Mouse (Mus musculus) megakaryocyte-erythroid progenitor cell, adult 5-6 weeks (primary cell): ENCODE measurements around the gene Rbms3. TPM values are rescaled to one million over a fixed set of nuclear protein-coding genes. Genes with fewer than 3 reads are reported as not detected.

ENCODE experiments used
- ATAC-seq: replicated peaks from 2 replicates; pipeline ENCODE4 v1.8.0; 2016; ENCODE audit warnings: mild to moderate bottlenecking, inconsistent platforms; ENCODE audit not compliant: severe bottlenecking, poor library complexity, low FRiP score, low TSS enrichment
- total RNA-seq, 2 experiments: library from RNA; stranded (forward) in 1 of 2; stranded (reverse) in 1 of 2; fragments of 200-1000, 215-1000 nt in 1 of 2; fragments of >200 nt in 1 of 2; fragmentation: Nextera tagmentation in 1 of 2; gene quantifications; 2 replicates each; pipeline ENCODE4 v1.2.3; 2014 to 2017

The Rbms3 gene
- total RNA-seq, 2 experiments from 2014 or later, result not detected

DNA sequence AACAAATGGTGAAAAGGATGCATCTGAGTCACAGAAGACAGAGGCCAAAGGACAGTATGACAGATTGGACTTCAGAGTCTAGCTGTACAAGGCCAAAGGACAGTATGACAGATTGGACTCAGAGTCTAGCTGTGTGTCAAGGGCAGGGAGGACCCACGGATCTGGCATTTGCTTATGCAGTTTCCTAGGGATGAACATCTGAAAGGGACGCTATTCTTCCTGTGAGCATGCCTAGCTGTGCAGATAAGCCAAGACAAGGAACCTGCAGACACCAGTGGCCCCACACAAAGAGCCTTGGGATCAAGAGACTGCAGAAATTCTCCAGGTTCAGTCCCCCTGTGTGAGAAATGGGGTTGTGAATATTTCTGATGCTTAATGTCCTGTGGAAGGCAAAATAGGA lies 100.4 kb downstream of the Rbms3 start:
- no peak for ATAC-seq

DNA sequence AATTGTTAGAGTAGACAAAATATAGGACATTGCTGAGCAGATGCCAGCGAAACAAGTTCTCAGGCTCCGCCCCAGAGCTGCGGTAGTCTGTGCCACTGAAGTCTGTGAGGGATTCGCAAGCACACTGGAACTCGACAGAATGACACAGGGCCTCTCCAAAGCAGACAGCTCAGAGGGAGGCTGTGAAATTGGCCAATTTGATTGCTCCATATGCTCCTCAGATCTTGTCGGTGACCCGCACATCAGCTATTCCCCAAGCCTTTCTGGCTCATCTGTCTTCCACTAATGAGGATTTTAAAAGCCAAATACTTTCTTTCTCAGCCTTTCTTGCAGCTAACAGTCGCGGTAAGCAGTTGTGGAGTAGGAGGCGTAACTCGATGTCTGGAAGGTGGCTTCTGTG lies 120.8 kb downstream of the Rbms3 start:
- ATAC-seq, result no peak

DNA sequence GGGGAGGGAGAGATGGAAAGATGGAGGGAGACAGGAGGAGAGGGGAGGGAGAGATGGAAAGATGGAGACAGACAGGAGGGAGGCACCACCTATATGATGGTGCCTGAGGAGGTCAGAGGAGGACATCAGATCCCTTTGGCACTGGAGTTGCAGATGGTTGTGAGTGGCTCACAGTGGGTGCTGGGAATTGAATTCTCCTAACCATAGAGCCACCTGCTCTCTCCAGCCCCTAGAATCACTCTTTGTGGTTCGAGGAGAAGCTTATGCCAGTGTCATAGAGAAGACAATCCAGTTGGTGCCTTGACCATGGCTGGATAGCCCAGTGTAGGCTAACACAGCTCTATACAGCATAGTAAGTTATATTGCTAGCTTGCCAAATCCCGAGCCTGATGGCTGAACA lies 137.8 kb downstream of the Rbms3 start:
- no peak for ATAC-seq

DNA sequence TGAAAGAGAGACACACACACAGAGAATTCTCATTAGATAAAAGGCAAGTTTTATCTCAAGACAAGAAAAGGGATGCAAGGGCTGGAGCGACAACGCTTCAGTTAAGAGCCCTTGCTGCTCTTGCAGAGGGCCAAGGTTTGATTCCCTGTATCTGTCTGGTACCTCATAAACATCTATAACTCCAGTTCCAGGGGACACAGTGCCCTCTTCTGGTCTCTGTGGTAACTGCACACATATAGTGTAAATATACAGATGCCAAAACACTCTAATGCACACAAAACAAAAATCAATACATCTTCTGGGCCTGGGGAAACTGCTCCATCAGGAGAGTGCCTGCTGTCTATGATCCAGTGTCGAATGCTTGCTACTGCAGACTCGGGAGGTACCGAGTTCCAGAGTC lies 145.3 kb downstream of the Rbms3 start:
- no peak for ATAC-seq

DNA sequence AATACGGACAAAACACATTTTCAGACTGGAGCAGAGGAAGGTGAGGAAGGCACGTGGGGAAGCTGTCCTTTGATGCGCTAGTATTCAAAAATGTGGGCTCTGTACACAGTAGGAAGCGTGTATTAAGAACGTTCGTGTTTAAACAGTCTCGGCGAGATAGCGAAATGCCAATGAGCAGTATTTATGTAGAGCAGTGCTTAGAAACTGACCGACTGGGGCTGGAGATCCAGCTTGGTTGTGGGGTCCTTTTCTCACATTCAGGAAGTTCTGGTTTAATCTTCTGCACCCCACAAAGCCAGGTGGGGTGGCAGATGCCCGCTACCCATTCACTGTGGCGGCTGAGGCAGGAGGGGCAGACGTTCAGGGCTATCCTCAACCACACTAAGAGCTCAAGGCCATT lies 153.0 kb downstream of the Rbms3 start:
- no peak for ATAC-seq

DNA sequence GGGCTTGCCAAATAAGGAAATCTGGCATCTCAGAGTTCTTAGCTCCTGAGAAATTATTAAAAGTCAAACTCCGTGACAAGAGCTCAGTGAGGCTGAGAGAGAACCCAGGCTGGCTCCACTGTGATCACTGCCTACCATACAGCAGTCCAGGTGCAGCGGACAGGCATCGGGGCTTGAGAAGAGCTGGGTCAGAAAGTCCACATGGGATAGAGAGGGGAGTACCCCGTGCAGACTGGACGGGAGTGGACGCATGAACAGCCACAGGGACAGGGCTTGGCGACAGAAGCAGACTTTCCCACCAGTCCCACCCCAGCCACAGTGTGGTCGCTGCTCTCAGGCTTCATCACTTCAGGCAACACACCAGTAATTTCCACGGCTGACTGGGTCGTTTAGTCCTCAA lies 176.9 kb downstream of the Rbms3 start:
- ATAC-seq, result no peak

DNA sequence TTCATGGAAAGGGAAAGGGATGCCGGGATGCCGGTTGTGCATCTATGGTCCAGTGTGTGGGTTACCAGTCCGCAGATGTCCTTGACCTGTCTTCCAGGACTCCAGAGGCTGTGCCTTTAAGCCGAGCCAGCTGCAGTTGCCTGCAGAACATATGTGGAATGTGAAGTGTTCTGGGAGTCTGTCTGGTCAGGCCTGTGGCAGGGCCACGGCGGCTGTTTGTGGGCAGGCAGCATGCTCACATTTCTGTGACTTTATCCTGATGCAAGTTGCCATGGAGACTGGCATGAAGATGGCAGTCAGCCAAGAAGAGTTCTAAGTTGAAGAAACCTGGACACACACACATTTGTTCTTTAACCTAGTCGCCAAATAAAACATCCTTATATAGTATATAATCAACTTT lies 187.1 kb downstream of the Rbms3 start:
- no peak for ATAC-seq

DNA sequence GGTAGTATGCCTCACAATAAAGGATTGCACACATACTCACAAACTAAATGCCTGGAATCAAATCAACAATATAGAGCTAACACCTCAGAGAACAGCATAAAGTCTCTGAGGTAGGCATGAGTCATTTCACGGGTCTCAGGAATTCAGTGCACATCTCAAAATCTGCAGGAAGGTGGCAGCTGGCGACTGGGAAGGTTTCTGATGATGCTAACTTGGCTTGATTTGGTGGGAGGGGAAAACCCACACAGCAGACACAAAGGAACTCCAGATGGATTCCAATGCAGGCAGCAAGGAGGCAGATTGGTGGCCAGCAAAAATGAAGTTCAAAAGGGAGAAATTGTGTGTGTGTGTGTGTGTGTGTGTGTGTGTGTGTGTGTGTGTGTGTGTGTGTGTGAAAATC lies 193.9 kb downstream of the Rbms3 start:
- ATAC-seq, result no peak

DNA sequence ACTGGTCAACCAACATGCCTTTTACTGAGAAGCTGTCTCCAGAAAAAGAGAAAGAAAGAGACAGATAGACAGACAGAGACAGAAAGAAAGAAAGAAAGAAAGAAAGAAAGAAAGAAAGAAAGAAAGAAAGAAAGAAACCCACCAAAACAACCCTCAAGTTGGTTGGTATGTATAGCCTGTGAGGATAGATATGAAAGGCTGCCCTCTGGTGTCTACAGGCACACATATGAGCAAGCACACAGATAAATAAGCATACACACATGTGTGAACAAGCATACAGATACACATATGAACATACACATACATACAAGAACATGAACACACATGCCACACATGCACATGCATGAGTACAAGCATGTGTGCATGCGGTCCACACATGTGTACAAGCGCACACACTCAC lies 199.0 kb downstream of the Rbms3 start:
- no peak for ATAC-seq

DNA sequence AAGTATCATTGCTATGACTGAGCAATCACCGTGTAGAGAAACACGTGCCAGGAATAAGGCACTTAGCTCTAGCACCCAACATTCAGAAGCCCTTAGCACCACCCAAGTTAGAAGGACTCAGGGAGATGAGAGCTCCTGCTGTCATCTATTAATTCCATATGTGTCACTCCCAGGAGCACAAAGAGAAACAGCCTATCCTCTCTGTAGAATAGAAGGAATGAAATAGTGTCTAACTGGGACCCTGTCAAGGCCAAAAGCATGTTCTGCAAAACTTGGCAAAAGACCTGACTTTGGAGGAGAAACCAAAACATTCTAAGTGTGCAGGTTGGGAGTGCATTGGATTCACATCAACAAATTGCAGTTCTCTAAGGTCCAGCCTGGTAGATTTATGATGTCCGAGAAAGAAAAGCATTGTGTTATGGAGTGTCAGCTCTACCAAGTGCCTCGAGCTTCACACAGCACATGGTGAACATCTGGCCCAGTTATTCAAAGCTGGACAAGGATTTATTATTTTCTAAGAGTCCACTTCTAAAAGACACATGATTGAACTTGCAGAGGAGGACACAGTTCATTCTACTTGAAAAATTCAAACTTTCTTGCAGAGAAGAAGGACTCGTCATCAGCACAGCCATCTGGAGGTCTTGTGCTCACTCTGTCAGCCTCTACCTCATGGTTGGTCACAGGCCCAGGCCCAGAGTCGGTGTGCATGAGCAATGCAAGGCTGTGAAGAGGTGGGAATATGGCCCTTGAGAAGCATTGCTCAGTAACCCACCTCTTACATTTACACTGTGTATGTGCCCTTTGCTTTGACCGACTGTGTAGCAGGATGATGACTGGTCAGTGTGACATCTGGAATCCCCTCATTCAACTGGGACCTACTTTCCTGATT lies 200.3 kb downstream of the Rbms3 start:
- no peak for ATAC-seq

DNA sequence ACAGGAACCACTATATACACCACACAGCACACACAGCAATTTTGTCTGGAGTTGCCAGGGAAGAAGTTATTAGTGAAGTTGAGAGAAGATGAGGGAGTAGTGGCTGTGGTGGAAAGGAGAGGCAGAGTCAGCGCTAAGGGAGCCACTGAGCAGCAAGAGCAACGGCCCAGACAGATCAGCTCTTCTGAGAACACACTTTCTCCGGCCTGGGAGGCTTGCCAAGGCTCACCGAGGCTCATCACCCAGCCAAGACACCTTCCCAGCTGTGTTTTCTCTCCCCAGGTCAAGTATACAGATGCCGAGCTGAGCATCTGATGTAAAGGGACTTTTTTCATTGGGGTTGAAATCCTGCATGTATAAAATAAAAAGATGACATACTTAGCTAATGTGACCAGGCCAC lies 206.5 kb downstream of the Rbms3 start:
- ATAC-seq, result no peak

DNA sequence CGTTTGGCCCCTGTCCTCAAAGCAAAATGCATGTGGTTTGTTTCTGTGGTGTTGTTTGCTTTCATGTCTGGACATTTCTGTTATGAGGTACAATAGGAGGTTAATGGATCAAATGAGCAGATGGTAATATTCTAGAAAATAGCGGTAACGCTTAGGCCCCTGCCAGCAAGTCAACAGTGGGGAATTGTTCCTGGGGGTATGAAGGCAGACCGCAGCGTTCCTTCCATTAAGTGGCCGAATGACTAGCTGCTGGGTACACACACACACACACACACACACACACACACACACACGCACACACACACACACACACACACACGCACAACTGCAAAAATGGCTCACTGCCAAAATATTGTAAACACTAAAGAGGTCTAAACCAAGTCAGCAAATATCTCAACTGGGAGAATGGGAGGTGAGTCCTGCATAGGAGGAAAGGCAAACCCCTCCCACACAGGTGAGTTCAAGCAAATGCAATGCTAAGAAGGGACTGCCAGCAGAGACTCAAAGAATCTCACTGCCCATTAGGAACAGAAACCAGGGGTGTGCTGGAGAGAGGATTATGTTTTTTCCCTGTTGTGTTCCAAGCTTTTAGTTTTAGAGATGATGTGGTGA lies 209.7 kb downstream of the Rbms3 start:
- no peak for ATAC-seq

DNA sequence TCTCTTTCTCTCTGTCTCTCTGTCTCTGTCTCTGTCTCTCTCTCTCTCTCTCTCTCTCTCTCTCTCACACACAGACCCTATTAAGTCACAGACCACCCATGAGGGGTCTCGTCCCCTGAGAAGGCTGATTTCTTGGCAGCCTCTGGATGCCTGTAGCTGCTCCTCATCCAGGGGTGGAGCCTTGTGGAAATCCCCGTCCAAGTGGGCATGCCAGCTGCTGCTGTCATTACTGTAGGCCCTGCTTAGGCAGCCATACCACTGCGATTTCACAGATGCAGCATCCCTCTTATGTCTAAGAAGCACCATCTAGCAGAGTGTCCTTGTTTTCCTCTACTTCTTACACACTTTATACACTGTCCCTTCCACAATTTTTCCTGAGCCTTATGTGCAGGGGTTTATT lies 216.5 kb downstream of the Rbms3 start:
- ATAC-seq, result no peak

DNA sequence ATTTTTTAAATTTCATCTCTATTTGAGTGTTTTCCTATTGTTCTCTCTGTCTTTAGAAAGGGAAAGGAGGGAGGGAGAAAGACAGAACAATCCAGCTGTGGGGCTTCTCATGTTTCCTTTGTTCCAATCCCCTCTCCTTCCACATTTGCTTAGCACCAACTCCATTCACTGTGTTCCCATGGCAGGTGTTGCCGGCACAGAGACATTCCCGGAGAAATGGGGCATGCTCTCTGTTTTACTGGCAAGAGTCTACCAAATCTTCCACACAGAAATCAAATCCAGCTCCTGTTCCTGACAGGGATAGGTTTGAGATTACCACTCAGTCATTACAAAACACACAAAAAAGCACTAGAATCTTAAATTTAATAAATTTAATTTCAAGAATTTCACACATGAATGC lies 217.1 kb downstream of the Rbms3 start:
- no peak for ATAC-seq

DNA sequence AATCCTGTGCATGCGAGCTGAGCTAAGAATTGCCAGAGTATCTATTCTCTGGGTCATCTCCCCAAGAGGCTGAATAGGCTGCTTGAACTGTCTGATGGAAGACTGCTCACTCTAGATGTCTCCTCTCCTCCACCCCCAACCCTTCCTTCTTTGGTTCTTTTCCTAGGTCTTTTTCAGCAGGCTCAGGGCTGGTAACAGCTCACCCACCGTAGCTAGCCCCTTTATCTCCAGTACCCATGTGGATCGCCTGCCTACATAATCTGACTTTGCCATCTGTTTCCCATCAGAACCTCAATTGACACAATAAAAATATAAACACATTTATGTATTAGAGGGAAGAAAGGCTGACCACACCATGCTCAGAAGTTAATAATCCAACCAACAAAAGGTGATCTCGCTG lies 225.1 kb downstream of the Rbms3 start:
- peak; percentile 57; the same call in 1 of the 2 replicates for ATAC-seq

DNA sequence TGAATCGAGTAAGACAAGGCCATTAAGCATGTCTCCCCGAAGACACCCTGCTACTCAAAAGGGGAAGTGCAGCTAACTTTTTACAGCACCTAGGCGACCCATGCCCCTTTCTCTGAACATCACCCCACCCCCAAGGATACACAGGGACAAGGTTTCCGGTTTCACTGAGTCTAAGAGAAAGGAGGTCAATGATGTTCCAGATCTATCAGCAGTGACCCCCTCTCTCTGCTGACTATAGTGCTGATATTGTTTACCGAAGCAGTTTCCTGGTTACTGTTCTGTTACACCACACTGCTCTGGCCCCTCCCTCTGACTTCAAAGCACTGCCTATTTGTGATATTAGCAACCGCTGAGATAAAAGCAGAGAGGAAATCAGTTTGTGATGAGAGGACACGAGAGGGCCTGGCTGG lies 229.4 kb downstream of the Rbms3 start:
- peak; percentile 75 for ATAC-seq

DNA sequence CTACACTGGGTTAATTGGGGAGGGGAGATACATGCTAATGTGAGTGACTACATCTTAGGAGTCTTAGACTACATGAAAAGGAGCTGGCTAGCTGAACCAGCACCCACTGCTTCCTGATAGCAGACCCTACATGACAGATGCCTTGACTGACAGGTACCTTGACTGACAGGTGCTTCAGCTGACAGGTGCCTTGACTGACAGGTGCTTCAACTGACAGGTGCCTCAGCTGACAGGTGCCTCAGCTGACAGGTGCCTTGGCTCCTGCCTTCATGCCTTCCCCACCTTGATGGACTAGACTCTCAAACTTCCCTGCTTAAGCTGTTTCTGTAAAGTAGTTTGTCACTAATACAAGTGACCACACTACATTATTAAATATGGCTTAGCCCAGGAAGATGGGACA lies 232.6 kb downstream of the Rbms3 start:
- no peak for ATAC-seq

DNA sequence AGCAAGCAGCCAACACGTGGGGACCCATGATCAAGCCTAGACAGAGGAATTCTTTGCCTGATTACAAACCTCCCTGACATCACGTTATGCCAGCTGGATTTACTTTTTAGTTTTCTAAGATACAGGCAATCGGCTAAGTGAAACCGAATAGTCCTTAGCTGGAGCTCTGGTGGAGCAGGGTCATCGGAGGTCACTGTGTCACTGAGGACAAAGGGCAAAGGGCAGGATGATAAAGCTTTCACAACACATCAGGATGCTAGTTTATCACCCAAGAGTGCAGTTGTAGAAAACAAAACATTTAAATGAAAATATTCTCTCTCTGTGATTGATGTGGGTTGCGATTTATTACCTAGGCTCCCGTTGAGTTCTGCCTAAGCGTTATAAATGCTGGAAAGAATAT lies 233.1 kb downstream of the Rbms3 start:
- no peak for ATAC-seq

DNA sequence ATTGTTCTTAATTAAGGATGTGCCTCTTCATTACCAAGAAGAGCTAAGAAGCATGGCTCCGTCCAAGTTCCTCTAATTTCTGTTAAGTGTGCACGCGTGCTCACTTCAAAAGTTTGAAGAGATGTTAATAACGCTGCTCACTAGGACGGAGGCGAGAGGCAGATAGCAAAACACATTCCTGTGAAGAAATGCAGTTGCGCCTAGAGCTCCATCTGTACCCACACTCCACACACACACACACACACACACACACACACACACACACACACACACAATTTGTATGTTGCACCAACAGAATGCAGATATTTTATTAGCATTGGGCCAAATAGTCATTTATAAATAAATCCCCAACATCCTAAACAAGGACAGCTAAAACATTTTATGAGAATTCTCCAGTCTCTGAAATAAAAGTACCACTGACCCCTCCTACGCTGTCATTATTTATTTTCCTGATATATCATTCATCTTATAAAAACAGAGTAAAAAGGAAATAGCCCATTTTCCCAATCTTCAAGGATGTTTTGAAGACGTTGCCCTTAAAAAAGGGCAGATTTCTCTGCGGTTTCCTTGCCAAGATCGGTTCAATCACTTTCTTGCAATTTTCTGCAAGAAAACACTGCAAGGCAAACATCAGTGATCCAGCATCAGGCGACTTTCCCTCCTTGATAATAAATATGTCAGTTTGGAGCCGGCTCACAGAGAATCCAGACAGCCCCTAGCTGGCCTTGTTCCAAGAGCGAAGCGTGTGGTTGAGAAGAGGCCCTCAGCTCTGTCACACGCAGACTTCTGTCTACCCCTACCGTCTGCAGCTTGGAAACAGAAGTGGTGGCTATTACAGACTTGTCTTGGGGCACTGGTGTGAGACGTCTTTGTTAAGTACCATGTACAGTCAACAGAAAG lies 235.8 kb downstream of the Rbms3 start:
- no peak for ATAC-seq

DNA sequence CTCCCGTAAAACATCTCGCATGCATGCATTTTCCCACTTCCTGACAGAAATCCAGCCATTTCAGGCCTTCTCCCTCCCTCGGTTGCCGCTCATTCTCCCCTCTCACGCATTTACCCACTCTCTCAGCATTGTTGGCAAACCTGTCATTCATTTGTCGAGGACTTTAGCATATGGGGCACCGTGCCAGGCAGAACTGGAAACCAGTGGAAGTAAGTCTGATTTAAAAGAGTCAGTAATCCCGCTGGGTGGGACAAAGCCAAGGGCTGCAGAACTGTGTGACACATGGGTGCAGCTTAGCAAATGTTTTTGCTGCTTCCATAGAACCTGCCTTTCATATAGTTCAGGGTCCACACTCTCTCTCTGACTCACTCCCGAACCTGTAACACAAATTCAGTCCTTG lies 241.7 kb downstream of the Rbms3 start:
- no peak for ATAC-seq
